Mouse (Mus musculus): ENCODE results near the gene Hist1h1d. TPM values are rescaled to one million over a fixed set of nuclear protein-coding genes. Genes with fewer than 3 reads are reported as not detected.

The Hist1h1d gene
- 0.04 and 0.08 TPM in 2 replicates for polyA plus RNA-seq (2012; rRNA removed)

DNA sequence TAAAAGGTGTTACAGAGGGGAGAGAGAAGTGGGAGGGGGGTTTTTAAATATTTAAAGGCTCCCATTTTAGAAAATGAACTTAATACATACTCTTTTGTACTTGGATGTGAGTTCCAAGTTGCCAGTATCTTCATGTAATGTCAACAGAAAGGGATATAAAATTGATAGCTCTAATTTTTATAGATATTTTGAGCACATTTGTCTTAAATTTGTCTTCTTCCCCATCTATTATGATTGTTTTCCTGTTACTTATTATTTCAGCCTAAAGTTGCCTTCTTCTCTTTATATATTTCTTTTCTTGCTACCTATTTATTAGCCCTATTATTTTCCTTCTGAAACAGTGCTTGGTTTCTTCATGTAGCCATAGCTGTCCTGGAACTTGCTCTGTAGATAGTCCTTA lies at the start of gene Hist1h1d:
TSS of gene Hist1h1d (plus strand) at position 301 of the 400 bp plus-strand sequence.
- no peak for TF ChIP-seq POLR2A (IDR thresholded peaks at IDR 0.05; ENCODE audit: extremely low read depth, insufficient read depth, low read length)
- no peak for TF ChIP-seq CTCF (IDR thresholded peaks at IDR 0.05; ENCODE audit: extremely low read depth, insufficient read depth, low read length)
- Histone ChIP-seq H3K4me1 (ENCODE audit: control insufficient read depth, insufficient read depth, low read length) (no peaks in the 10 kb centered on the region; the same call in 1 of the 2 replicates), H3K4me3 (ENCODE audit: insufficient read depth, low read length) (no peak within 1 kb of the TSS), H3K27ac (ENCODE audit: insufficient read depth, low read length) (no peak within 1 kb of the TSS)

DNA sequence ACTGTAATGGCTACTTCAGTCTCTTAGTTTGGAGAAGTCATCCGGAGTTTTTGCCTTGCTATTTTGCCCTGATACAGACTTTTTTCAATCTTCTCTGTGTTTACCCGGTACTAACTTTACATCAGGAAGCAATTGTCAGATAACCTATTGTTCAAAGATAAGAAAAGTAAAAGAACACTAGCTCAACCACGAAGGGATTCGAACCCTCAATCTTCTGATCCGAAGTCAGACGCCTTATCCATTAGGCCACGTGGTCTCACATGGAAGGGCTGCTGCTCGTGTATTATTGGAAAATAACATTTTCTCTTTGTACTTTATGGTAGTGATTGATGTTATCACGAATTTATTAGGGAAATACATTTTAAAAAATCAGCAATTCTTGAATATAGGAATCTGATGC lies 49.3 kb upstream of the Hist1h1d start:
- H3K27ac ChIP-seq (ENCODE audit: insufficient read depth, low read length), result no peak overlapping the region
- no peak overlapping the region for H3K4me3 ChIP-seq (ENCODE audit: insufficient read depth, low read length)
- TF ChIP-seq CTCF (IDR thresholded peaks at IDR 0.05; ENCODE audit: extremely low read depth, insufficient read depth, low read length), result no peak
- H3K4me1 ChIP-seq (ENCODE audit: control insufficient read depth, insufficient read depth, low read length), result no peaks in the 10 kb centered on the region

DNA sequence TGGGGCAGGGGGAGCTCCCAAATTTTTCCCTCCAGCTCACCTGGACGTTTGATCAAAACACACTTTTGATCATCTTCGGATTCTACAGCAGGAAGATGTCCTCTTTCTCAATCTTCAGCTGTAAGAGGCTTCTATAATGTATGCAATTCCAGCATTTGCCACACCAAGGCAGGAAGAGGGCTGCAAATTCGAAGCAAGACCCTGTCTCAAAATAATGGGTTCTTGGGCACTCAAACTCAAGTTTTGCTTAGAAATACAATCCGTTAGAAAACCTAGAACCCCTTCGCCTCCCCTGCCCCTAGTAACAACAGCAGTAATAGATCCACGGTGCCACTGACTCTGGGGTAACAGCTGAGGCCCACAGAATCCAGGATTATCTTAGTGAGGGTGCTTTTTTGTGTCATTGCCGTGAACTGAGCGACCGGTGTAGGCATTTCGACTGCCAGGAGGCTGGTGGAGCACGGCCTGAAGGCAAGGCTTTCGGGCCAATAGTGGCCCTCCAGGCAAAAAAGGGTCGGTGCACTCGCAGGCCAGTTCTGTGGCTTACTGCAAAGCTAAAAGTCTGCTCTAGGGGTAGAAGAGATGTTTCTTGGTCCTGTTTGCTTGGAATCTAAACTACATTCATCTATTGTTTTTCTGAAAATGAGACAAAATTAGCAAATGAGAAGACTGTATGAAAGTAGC lies 47.3 kb upstream of the Hist1h1d start:
- H3K4me1 ChIP-seq (ENCODE audit: control insufficient read depth, insufficient read depth, low read length), result no peaks in the 10 kb centered on the region
- H3K4me3 ChIP-seq (ENCODE audit: insufficient read depth, low read length), result no peak overlapping the region
- no peak overlapping the region for H3K27ac ChIP-seq (ENCODE audit: insufficient read depth, low read length)
- TF ChIP-seq CTCF (IDR thresholded peaks at IDR 0.05; ENCODE audit: extremely low read depth, insufficient read depth, low read length) (no peak), POLR2A (IDR thresholded peaks at IDR 0.05; ENCODE audit: extremely low read depth, insufficient read depth, low read length) (no peak)

DNA sequence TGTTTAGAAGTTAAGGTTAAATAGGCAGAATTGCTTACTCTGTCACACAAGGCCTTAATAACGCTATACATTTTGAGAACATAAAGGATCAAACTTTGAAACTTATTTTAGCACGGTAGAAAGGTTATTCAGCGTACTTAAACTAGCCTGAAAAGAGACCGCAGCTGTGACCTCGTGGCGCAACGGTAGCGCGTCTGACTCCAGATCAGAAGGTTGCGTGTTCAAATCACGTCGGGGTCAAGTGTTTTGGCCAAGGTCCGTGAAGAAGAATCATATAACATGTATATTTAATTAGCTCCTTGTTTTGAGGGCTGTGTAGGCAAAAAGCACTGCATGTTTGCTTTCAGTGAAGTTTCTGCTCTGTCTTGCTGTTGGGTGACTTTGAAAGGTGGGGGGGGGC lies 46.7 kb upstream of the Hist1h1d start:
- H3K4me1 ChIP-seq (ENCODE audit: control insufficient read depth, insufficient read depth, low read length), result no peaks in the 10 kb centered on the region
- no peak overlapping the region for H3K27ac ChIP-seq (ENCODE audit: insufficient read depth, low read length)
- no peak overlapping the region for H3K4me3 ChIP-seq (ENCODE audit: insufficient read depth, low read length)
- TF ChIP-seq CTCF (IDR thresholded peaks at IDR 0.05; ENCODE audit: extremely low read depth, insufficient read depth, low read length) (no peak), POLR2A (IDR thresholded peaks at IDR 0.05; ENCODE audit: extremely low read depth, insufficient read depth, low read length) (no peak)

DNA sequence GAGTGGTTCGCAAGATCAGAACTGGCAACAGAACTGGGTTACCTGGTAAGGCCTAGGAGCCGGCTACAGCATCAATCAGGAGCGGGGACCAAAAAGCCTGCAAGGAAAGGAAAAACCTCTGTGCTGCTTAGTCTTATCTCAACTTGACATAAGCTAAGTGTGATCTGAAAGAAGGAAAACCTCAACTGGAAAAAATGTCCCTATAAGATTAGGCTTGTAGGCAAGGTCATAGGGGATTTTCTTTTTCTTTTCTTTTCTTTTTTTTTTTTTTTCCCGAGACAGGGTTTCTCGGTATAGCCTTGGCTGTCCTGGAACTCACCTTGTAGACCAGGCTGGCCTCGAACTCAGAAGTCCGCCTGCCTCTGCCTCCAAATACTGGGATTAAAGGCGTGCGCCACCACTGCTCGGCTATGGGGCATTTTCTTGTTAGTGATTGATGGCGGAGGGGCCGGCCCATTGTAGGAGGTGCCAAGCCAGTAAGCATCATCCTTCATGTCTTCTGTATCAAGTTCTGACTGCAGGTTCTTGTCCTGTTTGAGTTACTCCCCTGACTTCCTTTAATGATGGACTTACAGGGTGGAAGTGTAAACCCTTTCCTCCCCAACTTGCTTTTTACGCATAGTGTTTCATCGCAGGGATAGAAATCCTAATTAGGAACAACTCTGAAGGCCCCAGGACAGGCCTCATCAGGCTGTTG lies 46.1 kb upstream of the Hist1h1d start:
- no peaks in the 10 kb centered on the region for H3K4me1 ChIP-seq (ENCODE audit: control insufficient read depth, insufficient read depth, low read length)
- no peak for TF ChIP-seq POLR2A (IDR thresholded peaks at IDR 0.05; ENCODE audit: extremely low read depth, insufficient read depth, low read length)
- H3K4me3 ChIP-seq (ENCODE audit: insufficient read depth, low read length), result no peak overlapping the region
- no peak overlapping the region for H3K27ac ChIP-seq (ENCODE audit: insufficient read depth, low read length)

DNA sequence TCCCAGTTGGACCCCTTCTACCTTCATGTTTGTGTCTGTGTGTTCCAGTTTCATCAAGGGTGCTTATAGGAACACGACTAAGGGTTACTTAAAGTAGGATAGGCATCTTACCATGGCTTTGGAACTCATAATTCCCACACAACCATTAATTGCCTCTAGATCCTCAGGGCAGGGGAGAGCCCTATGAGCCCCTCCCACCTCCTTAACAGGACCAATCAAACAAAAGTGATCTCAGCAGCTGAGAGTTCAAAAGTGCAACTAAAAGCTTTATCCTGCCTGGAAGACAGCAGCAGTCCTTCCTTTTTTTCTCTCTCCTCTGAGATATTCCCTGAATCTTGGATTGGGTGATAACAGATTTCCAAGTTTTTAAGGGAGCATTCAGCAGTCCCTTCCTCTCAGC lies 42.9 kb upstream of the Hist1h1d start:
- TF ChIP-seq POLR2A (IDR thresholded peaks at IDR 0.05; ENCODE audit: extremely low read depth, insufficient read depth, low read length) (no peak), CTCF (IDR thresholded peaks at IDR 0.05; ENCODE audit: extremely low read depth, insufficient read depth, low read length) (no peak)
- H3K27ac ChIP-seq (ENCODE audit: insufficient read depth, low read length), result no peak overlapping the region
- no peaks in the 10 kb centered on the region for H3K4me1 ChIP-seq (ENCODE audit: control insufficient read depth, insufficient read depth, low read length)
- H3K4me3 ChIP-seq (ENCODE audit: insufficient read depth, low read length), result no peak overlapping the region

DNA sequence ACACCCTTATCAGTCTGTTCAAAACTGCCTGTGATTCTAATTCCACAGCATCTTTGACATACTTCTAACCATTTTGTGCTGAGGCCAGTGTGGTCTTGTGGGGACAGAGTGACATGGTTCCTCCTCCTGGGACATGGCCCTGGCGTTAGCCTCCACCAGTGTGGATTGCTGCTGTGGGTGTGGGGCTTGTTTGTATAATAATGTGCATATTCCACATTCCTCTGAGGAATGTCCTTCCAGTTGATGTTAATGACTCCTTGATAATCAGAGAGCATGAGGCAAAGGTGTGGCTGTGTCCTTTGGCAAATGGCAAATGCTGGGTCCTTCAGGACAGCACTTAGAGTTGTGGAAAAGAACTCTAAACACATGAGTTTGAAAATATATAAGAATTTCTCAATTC lies 39.5 kb upstream of the Hist1h1d start:
- H3K4me3 ChIP-seq (ENCODE audit: insufficient read depth, low read length), result no peak overlapping the region
- H3K4me1 ChIP-seq (ENCODE audit: control insufficient read depth, insufficient read depth, low read length), result no peaks in the 10 kb centered on the region
- H3K27ac ChIP-seq (ENCODE audit: insufficient read depth, low read length), result no peak overlapping the region
- TF ChIP-seq CTCF (IDR thresholded peaks at IDR 0.05; ENCODE audit: extremely low read depth, insufficient read depth, low read length) (no peak), POLR2A (IDR thresholded peaks at IDR 0.05; ENCODE audit: extremely low read depth, insufficient read depth, low read length) (no peak)

DNA sequence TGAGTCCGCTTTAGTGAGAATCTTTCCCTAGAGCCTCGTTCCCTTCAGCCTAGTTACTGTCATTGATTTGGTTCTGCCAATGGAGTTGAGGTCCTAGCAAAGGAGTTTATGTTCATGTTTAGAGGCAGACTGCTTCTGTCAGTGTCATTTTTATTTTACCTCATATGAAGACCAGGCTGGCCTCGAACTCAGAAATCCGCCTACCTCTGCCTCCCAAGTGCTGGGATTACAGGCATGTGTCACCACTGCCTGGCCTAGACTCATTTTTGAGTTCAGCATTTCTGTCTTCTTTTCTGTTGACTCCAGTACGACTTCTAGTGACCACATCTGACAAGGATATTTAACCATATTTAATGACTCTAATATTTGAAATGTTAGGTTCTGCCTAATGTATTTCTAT lies 37.8 kb upstream of the Hist1h1d start:
- Histone ChIP-seq H3K4me3 (ENCODE audit: insufficient read depth, low read length) (no peak overlapping the region), H3K27ac (ENCODE audit: insufficient read depth, low read length) (no peak overlapping the region), H3K4me1 (ENCODE audit: control insufficient read depth, insufficient read depth, low read length) (no peaks in the 10 kb centered on the region)
- TF ChIP-seq CTCF (IDR thresholded peaks at IDR 0.05; ENCODE audit: extremely low read depth, insufficient read depth, low read length) (no peak), POLR2A (IDR thresholded peaks at IDR 0.05; ENCODE audit: extremely low read depth, insufficient read depth, low read length) (no peak)

DNA sequence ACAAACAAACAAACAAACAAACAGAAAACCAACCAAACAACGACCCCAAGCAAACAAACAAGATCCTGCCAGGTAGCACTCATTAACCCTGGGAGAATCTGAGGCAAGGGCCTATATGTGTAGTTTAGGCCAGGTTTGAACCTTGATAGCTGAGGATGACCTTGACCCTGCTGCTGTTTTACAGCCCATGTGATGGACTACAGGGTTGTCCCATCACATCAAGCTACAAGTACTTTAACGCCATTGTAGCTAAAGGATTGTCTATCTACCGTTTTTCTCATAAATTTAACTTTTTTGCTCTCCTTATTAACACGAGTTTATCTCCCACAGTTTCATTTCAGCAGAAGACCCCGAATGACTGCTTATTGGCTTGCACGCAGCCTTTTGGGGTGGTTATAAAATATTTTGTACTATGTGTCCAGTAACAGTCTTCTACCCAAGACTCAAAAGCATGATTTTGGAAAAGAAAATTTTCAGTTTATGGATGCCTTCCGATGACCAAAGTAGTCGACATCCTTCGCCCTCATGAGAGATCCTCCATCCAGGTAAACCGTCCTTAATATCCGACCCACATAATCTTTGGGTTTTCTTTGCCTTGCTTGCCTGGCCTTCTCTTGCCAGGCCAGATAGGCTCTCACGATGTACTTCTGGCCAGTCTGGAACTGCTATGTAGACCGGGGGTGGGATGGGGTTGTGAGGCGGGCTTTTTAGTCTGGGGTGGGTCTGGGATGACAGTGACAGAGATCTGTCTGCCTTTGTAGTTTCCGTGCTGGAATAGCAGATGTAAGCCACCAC lies 37.0 kb upstream of the Hist1h1d start:
- Histone ChIP-seq H3K4me1 (ENCODE audit: control insufficient read depth, insufficient read depth, low read length) (no peaks in the 10 kb centered on the region), H3K27ac (ENCODE audit: insufficient read depth, low read length) (no peak overlapping the region), H3K4me3 (ENCODE audit: insufficient read depth, low read length) (no peak overlapping the region)
- TF ChIP-seq CTCF (IDR thresholded peaks at IDR 0.05; ENCODE audit: extremely low read depth, insufficient read depth, low read length) (no peak), POLR2A (IDR thresholded peaks at IDR 0.05; ENCODE audit: extremely low read depth, insufficient read depth, low read length) (no peak)

All from cortical plate, adult 2 months (tissue).